Mouse (Mus musculus) neural tube, embryonic 14.5 days (tissue): ENCODE measurements around the gene Rhobtb3. TPM values are rescaled to one million over a fixed set of nuclear protein-coding genes. Genes with fewer than 3 reads are reported as not detected.

Experiments
- ATAC-seq: fragments of 200-750 bp; cut with Nextera tagmentation; 2 replicates; pipeline ENCODE4 v1.8.0; 2017; ENCODE audit warnings: low read depth, mild to moderate bottlenecking, moderate TSS enrichment, moderate library complexity
- H3K27ac ChIP-seq: fragments of 300-500 bp; sonication (generic); 2 replicates; pipeline ENCODE4 v1.5.1; 2014; ENCODE audit warnings: low read depth, mild to moderate bottlenecking, control low read depth, low read length, moderate library complexity, mixed read lengths
- H3K27me3 ChIP-seq: fragments of 300-500 bp; sonication (generic); 2 replicates; pipeline ENCODE4 v1.6.1; 2014; ENCODE audit warnings: low read length; ENCODE audit not compliant: control insufficient read depth, insufficient read depth
- H3K36me3 ChIP-seq: fragments of 300-500 bp; sonication (generic); 2 replicates; pipeline ENCODE4 v1.6.1; 2014; ENCODE audit warnings: low read length, mixed read lengths; ENCODE audit not compliant: control insufficient read depth, insufficient read depth
- H3K4me1 ChIP-seq: fragments of 300-500 bp; sonication (generic); 2 replicates; pipeline ENCODE4 v1.6.1; 2014; ENCODE audit warnings: low read length; ENCODE audit not compliant: control insufficient read depth, insufficient read depth
- H3K4me2 ChIP-seq: fragments of 300-500 bp; sonication (generic); 2 replicates; pipeline ENCODE4 v1.6.1; 2014; ENCODE audit warnings: mild to moderate bottlenecking, low read depth, low read length, control low read depth
- H3K4me3 ChIP-seq: fragments of 300-500 bp; sonication (generic); 2 replicates; pipeline ENCODE4 v1.5.1; 2014; ENCODE audit warnings: low read depth, low read length, control low read depth, mixed read lengths
- H3K9ac ChIP-seq: fragments of 300-500 bp; sonication (generic); replicated peaks from 2 replicates; pipeline ENCODE4 v1.6.1; 2014; ENCODE audit warnings: low read depth, mild to moderate bottlenecking, control low read depth, low read length, mixed read lengths
- H3K9me3 ChIP-seq: fragments of 300-500 bp; sonication (generic); 2 replicates; pipeline ENCODE4 v1.6.1; 2016; ENCODE audit warnings: low read length; ENCODE audit not compliant: control insufficient read depth
- WGBS: fragments of 180-500 bp; shearing (Covaris S2); extraction: QIAGEN DNeasy Blood & Tissue Kit; methylation state at CpG from one replicate; pipeline ENCODE4 v1.1.7; 2014; 5-methylcytosine and 5-hydroxymethylcytosine counted together
- polyA plus RNA-seq: library from polyadenylated mRNA; unstranded; fragments of >200 nt; fragmentation: Nextera tagmentation; extraction: Ambion mirVana; gene quantifications from 2 replicates; pipeline ENCODE4 v1.2.1, GENCODE M21; 2014

Gene Rhobtb3
- polyA plus RNA-seq, 1 experiment from 2014 or later: 29.3 TPM

DNA sequence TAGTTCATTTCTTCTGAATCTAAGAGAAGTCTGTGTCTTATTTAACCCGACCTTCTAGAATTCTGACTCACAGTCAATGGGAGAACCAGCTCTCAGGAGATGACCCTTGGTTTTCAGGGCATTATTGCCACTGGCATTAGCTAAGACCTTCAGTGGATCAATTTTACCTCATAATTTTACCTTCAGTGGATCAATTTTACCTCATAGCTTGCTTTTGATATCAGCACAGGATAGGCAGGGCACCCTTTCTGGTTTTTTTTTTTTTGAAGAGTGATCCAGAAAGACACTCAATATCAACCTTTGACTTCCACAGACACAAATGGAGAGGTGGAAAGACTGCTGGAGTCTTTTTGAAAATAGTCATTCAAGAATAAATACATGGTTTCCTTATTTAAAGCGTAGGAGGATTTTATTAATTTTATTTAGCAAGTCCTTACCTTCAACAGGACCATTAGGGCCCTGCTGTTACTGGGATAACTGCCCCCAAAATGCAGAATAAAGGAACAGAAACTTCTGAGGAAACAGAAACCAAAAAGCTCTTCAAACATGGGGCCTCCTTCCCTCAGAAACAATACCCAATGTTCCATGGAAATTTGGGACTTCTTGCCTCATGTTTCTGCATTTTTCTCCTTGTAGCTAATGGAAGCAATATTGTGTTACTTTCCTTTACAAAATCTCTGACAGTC lies 98.7 kb downstream of the Rhobtb3 start:
- WGBS: 98% methylated on average over 2 of the region's 2 CpGs
- Histone ChIP-seq H3K9ac (no peak overlapping the region), H3K4me1 (peaks cover 14% of the 10 kb centered on the region), H3K36me3 (no peaks in the 10 kb centered on the region), H3K9me3 (no peaks in the 10 kb centered on the region), H3K4me3 (no peak overlapping the region), H3K27me3 (no peaks in the 10 kb centered on the region), H3K27ac (no peak overlapping the region), H3K4me2 (no peak overlapping the region)
- no peak for ATAC-seq

DNA sequence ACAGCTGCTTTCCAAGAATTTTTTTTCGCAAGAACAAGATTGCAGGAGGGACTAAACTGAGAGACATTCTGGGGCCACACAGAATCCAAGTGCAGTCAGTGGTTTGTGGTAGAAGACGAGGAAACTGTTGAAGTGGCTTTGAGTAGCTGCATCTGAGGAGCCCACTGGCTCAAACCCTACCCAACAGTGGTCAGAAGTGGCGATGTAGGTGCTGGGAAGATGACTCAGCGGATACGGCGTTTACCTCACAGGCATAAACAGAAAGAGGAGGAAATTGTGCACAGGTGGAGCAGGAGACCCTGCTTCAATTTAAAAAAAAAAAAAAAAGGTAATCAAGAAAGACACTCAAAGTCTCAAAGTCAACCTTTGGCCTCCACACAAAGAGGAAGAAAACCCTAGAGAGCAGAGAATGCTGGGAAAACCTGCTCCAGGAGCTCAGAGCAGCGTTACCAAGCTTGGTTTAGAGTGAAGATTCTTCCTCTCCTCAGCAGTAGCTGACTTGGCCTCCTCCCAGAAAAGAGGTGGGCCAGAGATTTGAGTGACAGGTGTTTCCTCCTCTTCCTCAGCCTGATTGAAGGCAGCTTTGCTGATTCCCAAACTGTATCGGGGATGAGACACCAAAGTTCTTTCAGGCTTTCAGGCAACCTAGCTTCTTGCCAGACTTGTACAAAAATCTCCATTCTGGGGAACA lies 99.6 kb downstream of the Rhobtb3 start:
- H3K27ac ChIP-seq: no peak overlapping the region
- ATAC-seq: no peak
- no peak overlapping the region for H3K4me3 ChIP-seq
- no peaks in the 10 kb centered on the region for H3K9me3 ChIP-seq
- H3K4me2 ChIP-seq: no peak overlapping the region
- no peak overlapping the region for H3K9ac ChIP-seq
- H3K27me3 ChIP-seq: no peaks in the 10 kb centered on the region
- 90% methylated on average over 8 of the region's 8 CpGs for WGBS
- H3K36me3 ChIP-seq: no peaks in the 10 kb centered on the region
- peaks cover 14% of the 10 kb centered on the region for H3K4me1 ChIP-seq

DNA sequence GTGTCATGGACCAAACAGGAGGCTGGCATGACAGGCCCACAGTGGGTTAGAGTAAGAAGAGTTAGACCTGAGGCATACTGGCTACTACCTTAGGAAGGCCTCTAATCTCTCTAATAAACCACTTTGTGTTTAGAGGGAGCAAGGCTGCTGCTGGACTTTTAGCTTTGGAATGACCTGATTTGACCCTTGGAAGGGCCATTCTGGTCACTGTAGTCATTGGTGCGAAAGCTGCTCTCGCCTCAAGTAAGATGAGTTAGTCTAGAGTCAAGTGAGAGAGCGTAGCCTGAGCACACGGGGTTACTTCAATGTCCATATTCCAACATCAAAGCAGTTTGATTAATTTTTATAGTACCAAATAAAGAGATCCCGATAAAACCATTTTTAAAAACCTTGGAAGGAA lies 100.4 kb downstream of the Rhobtb3 start:
- no peak overlapping the region for H3K4me3 ChIP-seq
- no peak overlapping the region for H3K9ac ChIP-seq
- no peak overlapping the region for H3K4me2 ChIP-seq
- no peaks in the 10 kb centered on the region for H3K36me3 ChIP-seq
- peaks cover 14% of the 10 kb centered on the region for H3K4me1 ChIP-seq
- no peaks in the 10 kb centered on the region for H3K9me3 ChIP-seq
- no peaks in the 10 kb centered on the region for H3K27me3 ChIP-seq
- H3K27ac ChIP-seq: no peak overlapping the region
- 93% methylated on average over 5 of the region's 5 CpGs for WGBS
- no peak for ATAC-seq

DNA sequence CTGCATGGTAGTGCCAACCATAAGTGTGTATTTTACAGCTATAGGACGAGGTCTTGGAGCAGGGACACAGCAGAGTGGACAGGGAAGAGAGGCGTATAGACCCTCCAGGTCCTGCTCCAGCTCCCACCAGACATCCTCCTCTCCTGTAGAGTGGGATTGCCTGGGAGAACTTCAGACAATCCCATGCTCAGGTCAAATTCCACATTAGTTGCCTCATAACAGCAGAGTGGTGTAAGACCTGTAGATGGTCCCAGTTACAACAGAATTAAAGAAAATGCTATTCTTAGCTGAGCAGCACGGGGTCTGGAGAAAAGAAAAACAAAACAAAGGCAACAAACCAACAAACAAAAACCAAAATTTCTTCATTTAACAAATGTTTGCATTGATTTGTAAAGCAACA lies 101.8 kb downstream of the Rhobtb3 start:
- Histone ChIP-seq H3K4me3 (no peak overlapping the region; the same call in 1 of the 2 replicates), H3K27ac (no peak overlapping the region), H3K9ac (no peak overlapping the region), H3K4me1 (peaks cover 14% of the 10 kb centered on the region), H3K9me3 (no peaks in the 10 kb centered on the region), H3K27me3 (no peaks in the 10 kb centered on the region), H3K36me3 (no peaks in the 10 kb centered on the region), H3K4me2 (peak overlapping the region; percentile 66)
- 85% methylated on average over 3 of the region's 3 CpGs for WGBS
- ATAC-seq: no peak

DNA sequence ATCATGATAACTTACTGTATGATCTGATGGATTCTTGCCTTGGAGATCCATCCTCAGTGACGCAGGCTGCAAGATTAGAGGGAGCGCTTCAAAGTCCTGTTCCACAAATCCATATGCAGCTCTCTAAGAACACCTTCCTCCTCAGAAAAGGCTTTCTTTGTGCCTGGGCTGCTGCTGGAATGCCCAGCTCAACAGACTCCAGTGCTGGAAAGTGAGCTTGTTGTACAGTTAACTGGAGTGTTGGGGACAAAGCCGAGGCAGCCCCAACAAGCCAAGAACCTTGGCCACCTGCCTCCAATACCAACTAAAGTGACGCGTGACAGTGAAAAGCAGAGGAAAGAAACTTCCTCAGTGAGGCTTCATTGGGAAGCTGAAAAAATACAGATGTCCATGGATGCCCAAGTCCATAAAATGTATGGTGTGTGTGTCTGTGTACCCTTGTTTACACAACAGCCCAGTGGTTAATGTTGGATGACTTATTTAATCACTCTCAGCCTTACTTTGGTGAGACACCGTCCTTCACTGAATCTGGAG lies 102.9 kb downstream of the Rhobtb3 start:
- H3K4me1 ChIP-seq: peaks cover 14% of the 10 kb centered on the region
- no peak for ATAC-seq
- peak overlapping the region; percentile 64 for H3K9ac ChIP-seq
- WGBS: 58% methylated on average over 6 of the region's 6 CpGs
- H3K27ac ChIP-seq: peak overlapping the region; percentile 66
- no peaks in the 10 kb centered on the region for H3K36me3 ChIP-seq
- peak overlapping the region; percentile 52 for H3K4me3 ChIP-seq
- peak overlapping the region; percentile 66 for H3K4me2 ChIP-seq
- no peaks in the 10 kb centered on the region for H3K9me3 ChIP-seq
- H3K27me3 ChIP-seq: no peaks in the 10 kb centered on the region

DNA sequence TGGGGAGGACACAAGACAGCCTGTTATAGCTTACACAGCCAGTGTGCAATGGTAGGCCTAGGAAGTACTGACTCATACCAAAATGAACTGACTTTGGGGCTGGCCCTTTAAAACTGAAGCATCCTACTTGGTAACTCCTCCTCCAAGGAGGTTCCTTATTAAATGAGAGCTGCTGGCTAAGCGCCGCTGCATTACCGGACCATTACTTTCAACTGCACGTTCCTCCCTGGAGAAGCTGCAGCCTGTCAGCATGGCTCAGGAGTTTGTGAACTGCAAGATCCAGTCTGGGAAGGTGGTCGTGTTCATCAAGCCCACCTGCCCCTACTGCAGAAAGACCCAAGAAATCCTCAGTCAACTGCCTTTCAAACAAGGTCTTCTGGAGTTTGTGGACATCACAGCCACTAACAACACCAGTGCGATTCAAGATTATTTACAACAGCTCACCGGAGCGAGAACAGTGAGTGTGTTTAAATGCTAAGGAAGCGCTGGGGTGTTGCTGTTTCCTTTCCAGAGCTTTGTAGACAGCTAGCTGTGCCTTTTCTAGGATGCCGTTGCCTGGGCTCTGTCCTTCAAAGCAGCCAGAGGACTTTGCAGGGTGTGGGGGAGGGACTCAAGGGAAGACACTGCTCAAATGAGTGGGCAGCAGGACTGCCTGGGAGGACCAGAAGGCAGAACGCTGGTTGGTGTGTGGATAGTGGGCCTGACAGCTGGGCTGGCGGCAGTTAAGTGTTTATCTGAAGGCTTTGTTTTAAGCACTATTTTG lies 103.8 kb downstream of the Rhobtb3 start, which contains the start of gene Glrx:
TSS of gene Glrx (plus strand) at position 150 of the 763 bp plus-strand sequence.
- H3K27ac ChIP-seq: peak within 1 kb of the TSS; percentile 66
- H3K4me3 ChIP-seq: peak within 1 kb of the TSS; percentile 52
- ATAC-seq: peak; percentile 94
- H3K36me3 ChIP-seq: no peaks in the 10 kb centered on the region
- peak within 1 kb of the TSS; percentile 66 for H3K4me2 ChIP-seq
- no peaks in the 10 kb centered on the region for H3K9me3 ChIP-seq
- peak within 1 kb of the TSS; percentile 64 for H3K9ac ChIP-seq
- no peaks in the 10 kb centered on the region for H3K27me3 ChIP-seq
- peaks cover 14% of the 10 kb centered on the region for H3K4me1 ChIP-seq
- WGBS: 0% methylated on average over 12 of the region's 12 CpGs

DNA sequence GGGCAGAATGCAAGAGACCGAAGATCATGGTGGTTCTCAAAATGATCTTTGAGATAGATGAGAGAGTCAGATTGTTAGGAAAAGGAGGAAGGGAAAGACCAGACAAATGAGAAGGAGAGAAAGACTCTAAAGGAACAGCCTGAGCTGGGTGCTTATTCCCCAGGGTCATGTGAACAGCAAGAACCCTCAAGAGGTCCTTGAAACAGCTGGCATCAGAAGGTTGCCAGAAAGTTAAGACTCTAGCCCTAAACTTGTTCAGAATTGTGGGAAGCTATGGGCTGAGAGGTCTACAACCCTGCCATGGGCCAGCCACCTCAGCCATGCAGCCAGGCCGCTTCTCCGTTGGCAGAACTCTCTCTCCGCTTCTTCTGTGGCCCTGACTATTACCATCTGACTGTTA lies 105.2 kb downstream of the Rhobtb3 start:
- Histone ChIP-seq H3K4me1 (peaks cover 14% of the 10 kb centered on the region), H3K36me3 (no peaks in the 10 kb centered on the region), H3K4me3 (no peak overlapping the region), H3K4me2 (no peak overlapping the region), H3K27me3 (no peaks in the 10 kb centered on the region), H3K9ac (no peak overlapping the region), H3K9me3 (no peaks in the 10 kb centered on the region), H3K27ac (no peak overlapping the region)
- WGBS: 98% methylated on average over 4 of the region's 4 CpGs
- ATAC-seq: no peak

DNA sequence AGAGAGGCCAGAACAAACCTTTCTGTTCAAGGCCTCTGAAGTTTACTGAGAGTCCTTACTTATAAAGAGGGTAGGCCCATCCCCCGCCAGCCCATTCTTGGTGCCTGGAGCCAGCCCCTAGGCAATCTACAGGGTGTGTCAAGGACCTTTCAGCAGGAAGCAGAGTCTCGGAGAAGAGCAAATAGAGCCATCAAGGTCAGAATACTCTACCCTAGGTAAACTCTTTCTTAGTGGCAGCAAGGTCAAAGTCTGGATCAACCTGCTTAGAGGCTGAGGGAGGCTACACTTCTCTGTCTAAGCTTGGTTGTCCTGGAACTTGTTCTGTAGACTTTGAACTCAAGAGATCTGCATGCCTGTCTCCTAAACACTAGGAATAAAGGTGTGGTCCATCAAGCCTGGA lies 108.3 kb downstream of the Rhobtb3 start:
- no peaks in the 10 kb centered on the region for H3K27me3 ChIP-seq
- H3K9me3 ChIP-seq: no peaks in the 10 kb centered on the region
- H3K27ac ChIP-seq: no peak overlapping the region
- 82% methylated on average over 2 of the region's 2 CpGs for WGBS
- no peak overlapping the region for H3K9ac ChIP-seq
- no peak overlapping the region for H3K4me3 ChIP-seq
- no peaks in the 10 kb centered on the region for H3K36me3 ChIP-seq
- peaks cover 4% of the 10 kb centered on the region for H3K4me1 ChIP-seq
- ATAC-seq: no peak
- H3K4me2 ChIP-seq: no peak overlapping the region

DNA sequence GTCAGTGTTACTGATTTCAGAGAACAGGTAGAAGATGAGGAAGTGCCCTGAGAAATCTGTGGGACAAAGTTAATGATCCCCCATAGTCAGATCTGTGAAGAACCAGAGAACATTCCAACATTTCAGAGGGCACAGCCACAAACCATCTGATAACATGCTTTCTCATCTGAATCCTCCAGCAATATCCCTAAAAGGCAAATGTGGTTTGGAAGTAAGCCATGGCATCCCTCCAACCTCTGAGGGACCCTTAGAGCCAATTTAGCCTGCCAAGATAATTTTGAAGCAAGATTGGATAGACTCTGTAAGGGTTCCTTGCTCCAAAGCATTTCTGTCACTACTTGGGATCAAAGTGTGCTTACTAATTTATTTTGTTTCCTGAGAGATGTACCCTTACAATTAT lies 110.2 kb downstream of the Rhobtb3 start:
- H3K27ac ChIP-seq: no peak overlapping the region
- no peak overlapping the region for H3K4me2 ChIP-seq
- H3K4me3 ChIP-seq: no peak overlapping the region
- no peak overlapping the region for H3K9ac ChIP-seq
- no peaks in the 10 kb centered on the region for H3K36me3 ChIP-seq
- no peaks in the 10 kb centered on the region for H3K9me3 ChIP-seq
- ATAC-seq: no peak
- H3K27me3 ChIP-seq: no peaks in the 10 kb centered on the region
- no peaks in the 10 kb centered on the region for H3K4me1 ChIP-seq
